Mouse (Mus musculus): Measurements from ENCODE around the gene Bicc1. TPM values are rescaled to one million over a fixed set of nuclear protein-coding genes. Genes with fewer than 3 reads are reported as not detected.

The Bicc1 gene
- polyA plus RNA-seq, 1 experiment: 3.2 TPM

DNA sequence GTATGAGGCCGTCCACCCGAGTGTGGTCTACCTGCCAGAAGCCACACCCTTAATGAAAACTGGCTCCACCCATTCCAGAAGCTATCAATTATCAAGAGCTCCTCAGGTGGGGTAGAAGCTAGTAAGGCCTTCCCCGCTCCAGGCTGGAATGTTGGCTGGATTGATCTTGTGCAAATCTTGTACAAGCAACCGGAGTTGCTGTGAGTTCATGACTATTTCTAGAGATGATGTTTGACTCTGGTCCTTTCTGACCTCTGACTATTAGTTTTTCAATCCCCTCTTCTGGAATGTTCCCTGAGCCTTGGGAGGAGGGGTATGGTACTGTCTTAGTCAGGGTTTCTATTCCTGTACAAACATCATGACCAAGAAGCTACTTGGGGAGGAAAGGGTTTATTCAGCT lies 157.3 kb downstream of the Bicc1 start:
- H3K27ac ChIP-seq (ENCODE audit: control insufficient read depth, insufficient read depth, low read depth, low read length): no peak overlapping the region
- TF ChIP-seq CTCF (IDR thresholded peaks at IDR 0.05; ENCODE audit: control insufficient read depth, insufficient read depth, insufficient replicate concordance, low read depth, low read length) (no peak), POLR2A (IDR thresholded peaks at IDR 0.05; ENCODE audit: control insufficient read depth, low read depth, low read length) (no peak)

GRCm38 (mm10) chr10:70998136-70998535 lies 161.4 kb downstream of the Bicc1 start:
- no peak overlapping the region for H3K4me3 ChIP-seq (ENCODE audit: control insufficient read depth, low read depth, low read length)
- H3K27ac ChIP-seq (ENCODE audit: control insufficient read depth, insufficient read depth, low read depth, low read length): no peak overlapping the region
- TF ChIP-seq POLR2A (IDR thresholded peaks at IDR 0.05; ENCODE audit: control insufficient read depth, low read depth, low read length) (no peak), CTCF (IDR thresholded peaks at IDR 0.05; ENCODE audit: control insufficient read depth, insufficient read depth, insufficient replicate concordance, low read depth, low read length) (no peak)
- H3K4me1 ChIP-seq (ENCODE audit: control insufficient read depth, insufficient read depth, low read length): no peaks in the 10 kb centered on the region
- H3K36me3 ChIP-seq (ENCODE audit: control insufficient read depth, insufficient read depth, low read length): no peaks in the 10 kb centered on the region
- no peaks in the 10 kb centered on the region for H3K27me3 ChIP-seq (ENCODE audit: control insufficient read depth, insufficient read depth, low read length)

More for the DNA sequence above, 157.3 kb downstream of the Bicc1 start:
- no peaks in the 10 kb centered on the region for H3K36me3 ChIP-seq (ENCODE audit: control insufficient read depth, insufficient read depth, low read length)
- H3K27me3 ChIP-seq (ENCODE audit: control insufficient read depth, insufficient read depth, low read length): no peaks in the 10 kb centered on the region
- H3K4me1 ChIP-seq (ENCODE audit: control insufficient read depth, insufficient read depth, low read length): no peaks in the 10 kb centered on the region
- no peak overlapping the region for H3K4me3 ChIP-seq (ENCODE audit: control insufficient read depth, low read depth, low read length)

DNA sequence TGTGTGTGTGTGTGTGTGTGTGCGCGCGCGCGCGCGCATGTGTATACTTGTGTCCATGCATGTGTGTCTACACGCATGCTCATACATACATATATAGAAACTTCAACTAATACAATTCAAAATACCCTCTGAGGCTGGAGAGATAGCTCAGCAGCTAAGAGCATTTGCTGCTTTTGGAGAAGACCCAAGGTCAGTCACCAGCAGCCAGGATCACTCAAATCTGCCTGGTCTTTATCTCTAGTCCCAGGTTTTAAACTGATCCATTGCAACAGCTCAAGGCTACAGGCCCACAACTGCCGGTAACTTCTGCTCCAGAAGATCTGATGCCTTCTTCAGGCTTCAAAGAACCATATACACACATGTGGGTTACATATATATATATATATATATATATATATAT lies 163.4 kb downstream of the Bicc1 start:
- Histone ChIP-seq H3K4me1 (ENCODE audit: control insufficient read depth, insufficient read depth, low read length) (no peaks in the 10 kb centered on the region), H3K4me3 (ENCODE audit: control insufficient read depth, low read depth, low read length) (no peak overlapping the region), H3K36me3 (ENCODE audit: control insufficient read depth, insufficient read depth, low read length) (no peaks in the 10 kb centered on the region), H3K27ac (ENCODE audit: control insufficient read depth, insufficient read depth, low read depth, low read length) (no peak overlapping the region), H3K27me3 (ENCODE audit: control insufficient read depth, insufficient read depth, low read length) (no peaks in the 10 kb centered on the region)
- TF ChIP-seq POLR2A (IDR thresholded peaks at IDR 0.05; ENCODE audit: control insufficient read depth, low read depth, low read length): no peak

GRCm38 (mm10) chr10:70994135-70994497 lies 165.4 kb downstream of the Bicc1 start:
- Histone ChIP-seq H3K4me3 (ENCODE audit: control insufficient read depth, low read depth, low read length) (no peak overlapping the region), H3K36me3 (ENCODE audit: control insufficient read depth, insufficient read depth, low read length) (no peaks in the 10 kb centered on the region), H3K27me3 (ENCODE audit: control insufficient read depth, insufficient read depth, low read length) (no peaks in the 10 kb centered on the region), H3K27ac (ENCODE audit: control insufficient read depth, insufficient read depth, low read depth, low read length) (no peak overlapping the region), H3K4me1 (ENCODE audit: control insufficient read depth, insufficient read depth, low read length) (no peaks in the 10 kb centered on the region)
- TF ChIP-seq POLR2A (IDR thresholded peaks at IDR 0.05; ENCODE audit: control insufficient read depth, low read depth, low read length) (no peak), CTCF (IDR thresholded peaks at IDR 0.05; ENCODE audit: control insufficient read depth, insufficient read depth, insufficient replicate concordance, low read depth, low read length) (no peak)

DNA sequence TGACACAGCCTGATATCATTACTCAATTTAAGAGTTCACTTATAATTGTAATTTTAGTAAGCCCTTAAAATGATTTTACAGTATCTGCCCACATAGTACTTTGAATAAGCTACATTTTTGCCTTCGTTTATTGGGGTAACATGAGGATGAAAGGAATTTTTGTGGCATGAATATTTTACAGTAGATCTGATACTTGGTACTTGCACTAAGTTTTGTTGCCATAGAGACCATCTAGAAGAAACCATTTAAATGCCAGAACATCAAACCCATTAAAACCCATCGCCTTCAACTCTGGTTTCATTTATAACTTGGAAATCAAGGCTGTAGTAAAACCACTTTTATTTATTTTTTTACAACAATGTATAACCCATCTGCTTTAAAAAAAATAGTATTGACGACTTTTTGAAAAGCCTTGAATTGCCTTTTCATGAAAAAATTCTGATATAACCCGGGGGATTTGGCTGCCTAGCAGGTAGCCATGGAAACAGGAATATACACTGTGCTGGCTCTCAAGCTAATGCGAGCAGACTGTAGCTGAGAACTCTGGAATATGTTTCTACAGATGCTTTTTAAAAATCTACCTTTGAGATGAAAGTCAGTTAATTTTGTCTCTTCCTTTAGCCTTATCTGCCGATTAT lies 165.9 kb downstream of the Bicc1 start:
- H3K27me3 ChIP-seq (ENCODE audit: control insufficient read depth, insufficient read depth, low read length): no peaks in the 10 kb centered on the region
- TF ChIP-seq POLR2A (IDR thresholded peaks at IDR 0.05; ENCODE audit: control insufficient read depth, low read depth, low read length) (no peak), CTCF (IDR thresholded peaks at IDR 0.05; ENCODE audit: control insufficient read depth, insufficient read depth, insufficient replicate concordance, low read depth, low read length) (no peak)
- no peak overlapping the region for H3K4me3 ChIP-seq (ENCODE audit: control insufficient read depth, low read depth, low read length)
- no peaks in the 10 kb centered on the region for H3K4me1 ChIP-seq (ENCODE audit: control insufficient read depth, insufficient read depth, low read length)
- no peaks in the 10 kb centered on the region for H3K36me3 ChIP-seq (ENCODE audit: control insufficient read depth, insufficient read depth, low read length)
- H3K27ac ChIP-seq (ENCODE audit: control insufficient read depth, insufficient read depth, low read depth, low read length): no peak overlapping the region

DNA sequence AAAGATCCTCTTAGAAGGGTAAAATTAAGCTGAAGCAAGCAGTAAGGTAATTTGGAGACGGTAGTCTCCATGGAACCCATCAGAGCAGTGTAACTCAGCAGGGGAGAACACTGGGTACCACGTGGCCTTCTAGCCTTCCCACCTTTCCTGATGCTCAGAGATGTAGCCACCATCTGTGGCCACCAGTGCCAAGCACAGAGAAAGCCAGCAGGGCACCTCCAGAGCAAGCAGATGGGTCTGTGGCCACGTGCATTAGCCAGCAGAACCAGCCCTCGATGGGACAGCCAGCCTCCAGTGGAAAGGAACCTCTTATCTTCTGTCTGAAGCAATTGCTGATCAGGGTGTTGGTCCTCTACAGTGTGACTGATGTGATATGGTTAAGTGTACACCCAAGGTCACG lies 172.1 kb downstream of the Bicc1 start:
- Histone ChIP-seq H3K4me1 (ENCODE audit: control insufficient read depth, insufficient read depth, low read length) (no peaks in the 10 kb centered on the region), H3K27ac (ENCODE audit: control insufficient read depth, insufficient read depth, low read depth, low read length) (no peak overlapping the region), H3K27me3 (ENCODE audit: control insufficient read depth, insufficient read depth, low read length) (no peaks in the 10 kb centered on the region), H3K36me3 (ENCODE audit: control insufficient read depth, insufficient read depth, low read length) (no peaks in the 10 kb centered on the region), H3K4me3 (ENCODE audit: control insufficient read depth, low read depth, low read length) (no peak overlapping the region)
- no peak for TF ChIP-seq CTCF (IDR thresholded peaks at IDR 0.05; ENCODE audit: control insufficient read depth, insufficient read depth, insufficient replicate concordance, low read depth, low read length)
- no peak for TF ChIP-seq POLR2A (IDR thresholded peaks at IDR 0.05; ENCODE audit: control insufficient read depth, low read depth, low read length)

GRCm38 (mm10) chr10:70983036-70983670 lies 176.3 kb downstream of the Bicc1 start:
- Histone ChIP-seq H3K27ac (ENCODE audit: control insufficient read depth, insufficient read depth, low read depth, low read length) (no peak overlapping the region), H3K36me3 (ENCODE audit: control insufficient read depth, insufficient read depth, low read length) (no peaks in the 10 kb centered on the region), H3K4me3 (ENCODE audit: control insufficient read depth, low read depth, low read length) (no peak overlapping the region), H3K4me1 (ENCODE audit: control insufficient read depth, insufficient read depth, low read length) (no peaks in the 10 kb centered on the region), H3K27me3 (ENCODE audit: control insufficient read depth, insufficient read depth, low read length) (no peaks in the 10 kb centered on the region)
- no peak for TF ChIP-seq CTCF (IDR thresholded peaks at IDR 0.05; ENCODE audit: control insufficient read depth, insufficient read depth, insufficient replicate concordance, low read depth, low read length)
- no peak for TF ChIP-seq POLR2A (IDR thresholded peaks at IDR 0.05; ENCODE audit: control insufficient read depth, low read depth, low read length)
